Mouse (Mus musculus) inflammation-experienced regulatory T-cells, adult 6 months (primary cell): Measurements from ENCODE around the gene Diras2. TPM values are rescaled to one million over a fixed set of nuclear protein-coding genes. Genes with fewer than 3 reads are reported as not detected.

Source experiments
- ATAC-seq: one replicate; pipeline ENCODE4 v1.8.0; 2017
- polyA plus RNA-seq, 3 experiments: library from polyadenylated mRNA; unstranded; fragments of 100-300 nt; shearing (Covaris generic); gene quantifications; one replicate each; pipeline ENCODE4 v1.2.1; 2017

Diras2 gene
- polyA plus RNA-seq = not detected

GRCm38 (mm10) chr13:52531121-52531520 is at the start of gene Diras2:
Gene Diras2 (minus strand): TSS chr13:52531279.
- ATAC-seq = no peak

DNA sequence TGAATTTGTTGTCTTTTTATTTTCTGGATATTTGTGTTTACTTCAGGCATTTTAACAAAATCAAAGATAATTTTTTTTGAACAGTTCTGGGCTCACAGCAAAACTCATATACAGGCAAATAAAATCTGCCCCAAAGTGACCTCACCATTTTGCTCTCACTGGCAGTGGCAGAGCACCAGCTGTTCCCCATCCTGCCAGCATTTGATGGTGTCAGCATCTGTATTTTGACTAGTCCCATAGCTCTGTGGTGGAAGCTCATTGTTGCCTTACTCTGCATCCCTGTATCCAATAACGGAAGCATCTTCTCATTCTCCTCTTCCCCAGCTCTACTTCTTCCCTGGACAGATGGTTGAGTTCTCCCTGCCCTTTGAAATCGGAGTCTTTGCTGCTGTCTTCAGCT is 47.7 kb upstream of the Diras2 start:
- ATAC-seq = no peak

DNA sequence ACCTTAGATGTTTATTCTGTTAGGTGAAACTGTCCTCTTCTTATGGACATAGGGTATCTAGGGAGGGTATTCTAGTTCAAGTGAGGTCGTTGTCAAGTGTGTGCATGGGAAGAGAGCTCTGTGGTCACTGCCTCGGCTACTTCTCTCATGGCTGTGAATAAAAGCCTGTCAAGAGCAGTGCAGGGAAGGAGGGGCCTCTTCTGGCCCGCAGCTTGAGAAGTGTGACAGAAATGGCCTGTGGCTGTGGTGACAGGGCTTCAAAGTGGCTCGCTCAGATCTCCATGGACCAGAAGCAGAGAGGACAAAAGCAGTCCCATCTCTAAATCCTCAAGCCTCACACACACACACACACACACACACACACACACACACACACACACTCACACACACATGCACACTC is 46.9 kb upstream of the Diras2 start:
- no peak for ATAC-seq

- ATAC-seq = no peak
Observed at GRCm38 (mm10) chr13:52577326-52577920, 46.3 kb upstream of the Diras2 start.

- no peak for ATAC-seq
Observed at GRCm38 (mm10) chr13:52576841-52577240, 45.8 kb upstream of the Diras2 start.

DNA sequence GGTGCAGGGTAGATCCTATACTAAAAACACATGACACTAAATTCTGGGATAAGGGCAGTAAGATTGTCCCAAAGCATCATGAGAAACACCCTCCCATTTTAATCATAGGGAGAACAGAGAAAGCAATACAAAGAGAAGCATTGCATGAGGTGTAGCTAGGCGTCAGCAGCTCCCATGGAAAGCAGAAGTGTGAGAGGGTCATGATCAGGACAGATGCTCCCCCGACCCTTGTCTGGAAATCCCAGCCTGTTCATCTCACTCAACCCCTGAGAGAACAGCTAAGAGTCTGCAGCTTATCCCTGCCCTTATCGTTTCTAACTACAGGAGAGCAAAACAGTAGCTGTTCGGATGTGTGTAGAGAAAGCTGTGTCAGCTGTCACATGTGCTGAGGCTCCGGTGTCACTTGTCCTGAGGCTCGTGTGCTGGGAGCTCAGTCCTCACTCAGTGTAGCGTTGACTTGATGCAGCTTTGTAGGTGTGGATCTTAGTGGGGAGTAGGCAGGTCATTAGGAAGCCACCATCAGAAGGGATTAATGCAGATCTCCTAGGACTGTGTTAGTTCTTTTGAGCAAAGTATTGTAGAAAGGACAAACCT is 45.0 kb upstream of the Diras2 start:
- no peak for ATAC-seq

- no peak for ATAC-seq
Observed at GRCm38 (mm10) chr13:52575483-52575882, 44.4 kb upstream of the Diras2 start.

GRCm38 (mm10) chr13:52574311-52574710 is 43.2 kb upstream of the Diras2 start:
- ATAC-seq = no peak

GRCm38 (mm10) chr13:52572451-52573446 is 41.7 kb upstream of the Diras2 start:
- no peak for ATAC-seq

DNA sequence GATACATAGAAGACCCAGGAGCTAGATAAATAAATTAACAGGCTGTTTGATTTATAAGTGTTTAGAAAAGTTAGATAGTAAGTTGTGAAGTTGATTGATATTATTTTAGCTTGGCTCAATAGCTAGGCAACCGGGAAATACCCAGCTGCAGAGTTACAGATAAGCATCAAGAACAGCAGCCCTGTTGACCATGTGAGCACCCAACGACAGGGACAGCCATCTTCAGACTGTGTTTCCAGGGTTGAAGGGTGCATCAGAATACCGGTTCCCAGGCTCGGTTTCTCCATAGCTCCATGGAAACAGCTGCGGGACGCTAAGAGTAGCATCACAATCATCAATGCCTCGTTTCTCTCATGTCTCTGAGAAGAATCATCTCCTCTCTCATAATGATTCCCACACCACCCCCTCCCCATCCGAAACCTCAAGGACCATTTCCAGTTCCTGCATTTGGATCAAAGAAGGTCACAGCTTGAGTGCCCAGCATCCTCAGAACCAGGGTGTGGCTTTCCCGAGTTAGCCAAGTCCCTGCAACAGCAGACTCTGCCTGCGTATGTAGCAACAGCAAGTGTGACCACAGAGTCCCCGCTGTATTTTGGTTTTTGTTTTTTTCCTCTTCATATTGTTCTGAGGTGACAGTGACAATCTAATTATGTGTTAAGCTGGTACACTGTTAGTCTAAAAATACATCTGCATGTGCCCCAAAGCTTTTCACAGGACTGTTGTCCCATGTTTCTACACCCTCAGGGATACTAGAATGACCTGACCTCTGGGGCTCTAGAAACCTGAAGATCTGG is 40.7 kb upstream of the Diras2 start:
- no peak for ATAC-seq

GRCm38 (mm10) chr13:52570276-52570675 is 39.2 kb upstream of the Diras2 start:
- no peak for ATAC-seq

- no peak for ATAC-seq
Observed at GRCm38 (mm10) chr13:52569194-52569769, 38.2 kb upstream of the Diras2 start.

- ATAC-seq = no peak
Observed at GRCm38 (mm10) chr13:52566777-52567176, 35.7 kb upstream of the Diras2 start.

DNA sequence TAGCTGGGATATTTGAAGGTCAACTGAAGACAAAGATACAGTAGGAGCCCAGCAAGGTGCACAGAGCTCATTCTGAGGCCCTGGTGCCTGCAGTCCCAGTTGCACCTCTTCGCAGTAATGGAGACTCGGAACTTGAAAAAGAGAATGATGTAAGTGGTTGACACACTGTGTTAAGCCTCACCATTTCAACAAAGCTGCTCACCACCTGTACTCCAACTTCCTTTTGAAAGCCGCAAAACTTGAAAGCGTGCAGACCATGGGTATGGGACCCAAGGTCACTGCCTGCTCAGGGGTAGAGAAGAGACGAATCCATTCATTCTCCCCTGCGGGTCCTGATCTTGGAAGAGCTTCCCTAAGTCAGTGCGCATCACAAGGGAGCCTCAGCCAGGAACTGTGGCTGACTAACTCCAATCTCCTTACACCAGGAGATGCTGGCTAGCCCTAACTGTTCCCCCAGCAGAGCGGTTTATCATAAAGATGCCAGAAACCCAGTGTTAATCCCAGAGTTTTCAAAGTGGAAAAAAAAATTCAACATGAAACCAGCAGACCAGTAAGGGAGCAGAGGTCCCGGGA is 35.2 kb upstream of the Diras2 start:
- ATAC-seq = no peak

DNA sequence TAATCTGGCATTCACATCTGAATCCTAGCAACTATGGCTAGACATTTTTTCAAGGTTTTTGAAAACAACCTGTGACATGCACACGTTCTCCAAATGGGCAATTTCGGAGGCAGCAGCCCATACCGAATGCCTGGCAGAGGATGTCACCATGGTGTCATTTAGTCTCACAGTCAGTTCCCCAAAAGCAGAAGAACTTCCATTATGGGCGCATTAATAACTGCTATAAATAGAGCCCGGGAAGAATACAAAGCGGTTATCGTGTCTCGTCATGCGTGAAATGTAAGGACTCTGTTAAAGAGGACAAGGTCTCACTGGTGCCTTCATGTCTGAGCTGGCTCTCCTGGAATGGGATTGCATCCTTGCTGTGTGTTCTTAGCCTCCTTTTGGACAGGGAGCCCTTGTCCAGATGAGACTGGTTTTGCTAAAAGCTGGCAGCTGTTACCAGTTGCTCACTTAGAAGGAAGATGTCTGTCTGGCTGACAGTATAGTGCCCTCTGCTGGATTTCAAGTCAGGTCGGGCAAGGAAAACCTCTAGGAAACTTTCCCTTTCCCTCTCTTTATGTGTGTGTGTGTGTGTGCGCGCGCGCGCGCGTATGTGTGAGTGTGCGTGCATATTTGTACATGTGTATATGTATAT is 34.1 kb upstream of the Diras2 start:
- no peak for ATAC-seq

DNA sequence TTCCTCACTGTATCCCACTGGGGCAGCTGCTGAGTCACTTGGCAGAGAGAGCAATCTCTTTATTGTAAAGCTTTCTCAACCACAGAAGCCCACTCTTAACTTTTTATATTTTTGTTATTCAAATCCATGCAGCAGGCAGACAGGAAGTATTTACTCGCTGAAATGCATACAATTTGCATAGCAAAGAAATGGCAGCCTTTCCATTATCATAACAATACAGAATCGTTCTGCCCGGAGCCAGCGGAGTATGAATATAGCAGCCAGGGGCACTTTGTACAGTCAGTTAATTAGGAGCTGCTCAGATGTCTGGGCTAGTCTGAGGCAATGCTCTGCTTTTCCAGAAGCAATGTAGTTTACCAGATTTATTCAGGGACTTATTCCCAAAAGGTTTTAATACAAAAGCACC is 31.1 kb upstream of the Diras2 start:
- no peak for ATAC-seq

DNA sequence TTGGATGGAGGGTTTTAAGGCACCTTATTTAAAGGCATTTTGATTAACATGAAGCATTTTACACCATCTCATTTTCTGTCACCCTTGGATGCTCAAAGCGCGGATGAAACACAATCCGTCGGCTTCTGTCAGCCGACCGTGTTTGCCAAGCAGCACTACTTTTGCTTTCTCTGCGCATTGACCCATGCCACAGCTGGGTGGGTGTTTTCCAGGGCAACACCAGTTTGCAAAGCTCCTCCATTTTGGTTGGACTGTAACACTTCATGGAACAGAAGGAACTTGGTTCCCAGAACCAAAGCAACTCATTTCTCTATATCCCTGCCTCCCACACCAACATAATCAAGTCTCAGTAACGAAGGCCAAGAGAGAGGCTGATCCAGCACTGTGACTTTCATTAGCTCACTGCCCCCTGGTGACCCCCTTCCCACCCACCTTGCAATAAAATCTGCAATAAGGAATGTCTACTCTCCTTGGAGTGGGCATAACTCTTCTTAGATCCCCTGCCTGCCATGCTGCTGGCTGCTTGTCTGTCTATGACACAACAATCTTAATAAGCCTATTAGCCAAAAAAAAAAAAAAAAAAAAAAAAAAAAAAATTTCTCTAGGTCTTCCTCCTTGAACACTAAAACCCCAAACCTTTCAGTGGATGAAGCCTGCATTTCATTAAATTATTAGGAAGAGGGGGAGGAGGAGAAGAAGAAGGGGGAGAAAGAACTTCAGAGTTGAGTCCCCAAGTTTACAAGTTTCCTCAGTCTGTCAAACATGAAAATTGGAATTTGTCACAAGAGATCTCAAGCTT is 30.5 kb upstream of the Diras2 start:
- ATAC-seq = no peak

DNA sequence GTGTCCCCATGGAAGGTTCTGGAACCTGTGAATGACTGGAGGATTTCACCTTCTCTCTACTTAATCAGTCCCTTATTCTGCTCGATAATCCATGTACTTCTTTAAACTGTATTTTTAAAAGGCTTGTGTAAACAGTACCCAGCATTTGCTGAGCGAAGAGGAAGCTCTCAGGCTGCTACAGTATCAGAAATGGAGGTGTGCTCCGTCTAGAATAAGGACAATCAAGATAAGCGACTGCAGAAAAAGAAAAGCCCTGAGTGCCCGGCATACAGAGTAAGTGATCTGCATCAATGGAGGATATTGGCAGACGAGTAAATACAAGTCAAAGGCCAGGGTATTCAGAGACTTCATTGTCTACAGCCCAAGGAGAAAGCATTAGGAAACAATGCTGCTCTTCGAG is 26.3 kb upstream of the Diras2 start:
- ATAC-seq = no peak

GRCm38 (mm10) chr13:52554722-52555121 is 23.6 kb upstream of the Diras2 start:
- ATAC-seq = no peak

GRCm38 (mm10) chr13:52552822-52553477 is 21.9 kb upstream of the Diras2 start:
- ATAC-seq = no peak
